Mouse (Mus musculus): ENCODE measurements around the gene Irs2. TPM values are rescaled to one million over a fixed set of nuclear protein-coding genes. Genes with fewer than 3 reads are reported as not detected.

Gene Irs2
- polyA plus RNA-seq, 2 experiments from 2014 or later, result 0.48 to 0.83 TPM

GRCm38 (mm10) chr8:10986638-10987037 is 21.6 kb downstream of the Irs2 start:
- no peak for ATAC-seq

GRCm38 (mm10) chr8:10985064-10985463 is 23.2 kb downstream of the Irs2 start:
- no peak for ATAC-seq

GRCm38 (mm10) chr8:10980876-10981275 is 27.4 kb downstream of the Irs2 start:
- ATAC-seq, result no peak

GRCm38 (mm10) chr8:10979916-10980315 is 28.3 kb downstream of the Irs2 start:
- ATAC-seq, result no peak

GRCm38 (mm10) chr8:10979196-10979794 is 29.0 kb downstream of the Irs2 start:
- ATAC-seq, result no peak

DNA sequence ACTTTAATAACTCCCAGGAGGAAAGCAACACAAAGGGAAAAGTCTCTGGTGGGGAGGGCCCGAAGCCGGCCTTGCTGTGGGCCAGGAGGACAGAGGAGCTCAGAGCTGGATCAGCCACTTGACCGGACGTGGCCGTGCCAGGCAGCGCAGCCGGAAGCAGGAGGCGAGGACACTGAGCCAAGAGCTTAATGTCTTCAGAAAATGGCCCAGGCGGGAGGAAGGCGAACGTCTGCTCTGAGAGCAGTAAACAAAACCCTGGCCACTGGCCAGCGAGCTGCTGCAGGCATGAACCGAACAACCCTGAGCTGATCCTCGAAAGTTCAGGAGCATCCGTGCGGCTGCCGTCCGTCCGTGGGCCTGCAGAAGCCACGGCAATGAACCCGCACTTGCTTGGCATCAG is 29.9 kb downstream of the Irs2 start:
- ATAC-seq, result no peak

- ATAC-seq, result no peak
These were observed 30.4 kb downstream of the Irs2 start for GRCm38 (mm10) chr8:10977742-10978376.

- ATAC-seq, result no peak
These were observed 33.6 kb downstream of the Irs2 start for GRCm38 (mm10) chr8:10974659-10975058.

DNA sequence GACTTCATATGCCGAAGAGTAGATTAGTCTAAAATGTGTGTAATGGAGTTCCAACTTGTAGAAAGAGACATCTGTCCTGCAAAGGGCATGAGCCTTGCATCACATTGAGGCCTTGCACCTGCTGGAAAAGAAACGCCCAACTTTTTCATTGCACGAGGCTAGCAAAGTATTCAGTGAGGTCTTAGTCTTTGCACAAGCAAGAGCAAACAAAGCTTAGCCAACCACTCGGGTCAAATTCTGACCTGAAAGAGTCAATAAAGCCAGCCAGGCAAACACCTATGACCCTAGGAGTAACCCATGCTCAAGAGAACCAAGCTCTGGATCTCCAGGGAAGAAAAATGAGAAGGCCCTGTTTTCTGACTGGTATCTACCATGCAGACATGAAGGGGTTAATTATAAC is 34.1 kb downstream of the Irs2 start:
- no peak for ATAC-seq

GRCm38 (mm10) chr8:10972851-10973452 is 35.3 kb downstream of the Irs2 start:
- ATAC-seq, result no peak

DNA sequence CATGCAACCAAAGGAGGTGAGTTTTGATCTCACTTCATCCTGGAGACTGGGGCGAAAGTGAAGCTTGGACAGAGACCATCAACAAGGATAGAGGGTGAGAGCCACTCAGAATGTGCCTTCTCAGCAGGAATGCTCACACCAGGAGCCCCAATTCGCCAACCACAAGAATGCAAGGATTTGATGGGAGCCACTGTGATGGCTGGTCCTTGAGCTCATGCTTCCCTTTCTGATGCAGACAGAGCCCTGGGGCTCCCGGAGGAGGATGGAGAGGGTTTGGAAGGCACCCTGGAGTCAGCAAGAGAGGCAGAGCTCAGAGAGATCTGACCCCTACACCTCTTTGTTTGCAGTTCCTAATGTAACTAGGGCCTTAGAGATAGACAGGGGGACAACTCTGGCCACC is 36.3 kb downstream of the Irs2 start:
- no peak for ATAC-seq

DNA sequence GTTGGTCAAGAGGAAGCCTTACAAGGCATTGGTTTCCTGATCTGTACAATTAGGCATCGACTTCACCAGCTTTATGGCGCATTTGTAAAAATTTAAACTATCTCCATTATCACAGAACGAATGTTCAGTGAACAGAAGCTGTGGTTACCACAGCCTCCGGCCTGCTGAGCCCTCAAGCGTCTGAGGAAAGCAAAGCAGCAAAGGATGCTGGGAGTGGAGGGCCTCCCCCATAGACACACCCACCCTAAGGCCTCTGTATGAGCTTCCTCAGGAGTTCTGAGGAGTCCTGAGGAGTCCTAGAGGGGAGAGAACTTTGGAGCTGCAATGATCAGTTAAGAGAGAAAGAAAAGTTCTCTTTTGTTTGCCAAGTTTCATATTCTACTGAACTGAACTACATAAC is 36.7 kb downstream of the Irs2 start:
- ATAC-seq, result no peak

DNA sequence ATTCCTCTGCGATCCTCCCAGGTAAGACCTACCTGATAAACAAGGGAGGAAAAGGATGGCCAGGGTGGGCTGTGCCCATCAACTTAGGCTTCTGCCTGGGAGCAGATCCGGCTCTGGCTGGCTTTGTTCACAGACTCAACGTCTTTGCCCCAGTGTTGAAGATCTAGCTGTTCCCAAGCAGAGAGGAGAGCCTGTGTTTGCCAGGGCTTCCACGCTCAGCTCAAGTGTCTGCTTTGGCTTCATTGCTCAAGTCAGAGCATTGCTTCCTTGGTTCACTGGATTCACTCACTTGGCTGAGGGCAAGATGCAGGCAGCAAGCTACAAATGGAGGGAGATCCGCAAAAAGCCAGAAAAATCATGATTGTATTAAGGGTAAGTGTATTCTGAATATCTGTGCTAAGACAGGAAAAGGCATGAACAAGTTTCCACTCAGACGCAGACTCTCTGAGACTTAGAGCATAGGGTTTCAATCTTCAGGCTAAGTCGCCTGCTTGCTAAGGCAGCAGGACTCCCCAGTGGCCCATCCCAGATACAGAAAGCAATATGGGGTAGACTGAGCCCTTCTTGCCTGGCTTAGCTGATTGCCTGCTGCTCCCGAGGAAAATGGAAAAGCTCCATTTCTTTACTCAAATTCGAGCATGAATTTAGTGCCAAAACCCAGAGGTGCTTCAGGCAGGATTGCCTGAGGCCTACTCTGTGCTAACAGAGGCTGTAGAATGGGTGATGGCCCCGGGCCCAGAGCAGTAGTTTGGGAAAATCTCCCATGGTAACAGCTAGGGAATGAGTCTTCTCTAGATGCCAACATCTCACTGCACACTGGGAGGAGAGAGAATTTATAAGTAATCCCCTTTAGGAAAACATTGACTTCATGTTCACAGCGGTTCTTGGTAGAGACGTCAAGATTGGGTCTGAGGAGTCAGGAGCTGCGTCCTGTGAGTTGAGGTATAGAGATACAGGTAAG is 37.5 kb downstream of the Irs2 start:
- ATAC-seq, result no peak

DNA sequence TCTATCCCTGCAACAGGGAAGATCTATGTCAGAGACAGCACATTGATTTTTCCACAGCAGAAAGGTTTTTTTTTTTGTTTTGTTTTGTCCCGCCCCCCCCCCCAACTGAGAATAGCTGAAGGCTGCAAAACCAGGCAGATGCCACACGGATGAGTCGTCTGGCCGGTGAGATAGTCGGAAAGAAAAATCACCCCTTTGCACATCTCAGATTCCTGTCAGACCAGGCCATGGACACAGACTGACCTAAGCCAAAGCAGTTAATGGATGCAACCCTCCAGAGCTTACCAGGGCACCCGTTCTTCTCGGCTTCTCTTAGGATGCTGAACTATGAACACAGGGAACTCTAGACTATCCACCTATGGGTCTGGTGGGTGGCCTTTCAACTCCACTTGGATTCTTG is 39.6 kb downstream of the Irs2 start:
- ATAC-seq, result no peak

- no peak for ATAC-seq
These were observed 42.7 kb downstream of the Irs2 start for GRCm38 (mm10) chr8:10965401-10966117.

- ATAC-seq, result no peak
These were observed 43.7 kb downstream of the Irs2 start for GRCm38 (mm10) chr8:10964511-10965099.

DNA sequence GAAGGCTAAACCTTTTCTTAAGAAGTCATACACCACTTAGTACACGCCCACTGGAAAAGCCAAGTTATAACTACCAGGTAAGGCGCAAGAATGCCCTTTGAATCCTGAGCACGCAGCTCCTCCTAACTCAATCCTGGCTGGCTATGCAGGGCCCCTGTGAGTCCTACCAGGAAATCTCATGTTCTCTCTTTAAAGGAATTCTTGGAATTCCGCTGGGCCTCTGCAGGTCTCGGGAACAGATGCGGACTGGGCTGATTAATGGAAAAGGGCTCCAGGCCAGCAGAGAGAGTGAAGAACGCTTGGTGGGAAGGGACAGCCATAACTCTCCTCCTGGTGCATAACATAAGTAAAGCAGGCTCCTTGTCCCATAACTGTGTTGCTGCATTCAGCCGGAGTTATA is 46.3 kb downstream of the Irs2 start:
- ATAC-seq, result no peak

GRCm38 (mm10) chr8:10960277-10960819 is 47.9 kb downstream of the Irs2 start:
- no peak for ATAC-seq

DNA sequence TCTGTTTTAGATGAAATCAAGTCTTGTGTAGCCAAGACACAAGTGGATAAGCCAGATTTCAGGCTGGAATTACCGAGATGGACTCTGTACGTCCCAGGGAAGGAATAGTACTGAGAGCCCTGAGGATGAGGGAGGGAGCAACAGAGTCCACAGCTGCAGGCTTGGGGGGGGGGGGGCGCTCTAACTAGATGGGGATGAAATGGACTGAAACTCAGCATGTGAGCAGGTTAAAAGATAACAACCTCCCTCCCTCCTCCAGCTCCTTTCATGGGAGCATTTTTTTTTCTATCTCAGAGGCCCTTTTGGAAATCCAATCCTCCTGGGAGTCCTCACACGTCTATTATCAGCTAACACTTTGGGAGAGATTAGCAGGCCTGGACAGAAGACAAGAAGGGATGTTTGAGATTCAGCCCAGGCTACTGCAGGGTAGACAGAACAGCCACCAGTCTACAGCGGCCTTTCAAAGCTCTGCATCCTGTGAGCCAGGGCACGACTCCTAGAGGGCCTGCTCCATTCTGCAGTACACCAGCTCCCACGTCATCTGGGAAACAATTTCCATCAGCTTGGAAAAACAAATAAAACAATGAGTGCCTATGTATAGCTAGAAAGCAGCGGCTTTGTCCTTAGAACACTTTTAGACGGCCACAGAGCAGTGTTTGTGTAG is 50.8 kb downstream of the Irs2 start:
- no peak for ATAC-seq

DNA sequence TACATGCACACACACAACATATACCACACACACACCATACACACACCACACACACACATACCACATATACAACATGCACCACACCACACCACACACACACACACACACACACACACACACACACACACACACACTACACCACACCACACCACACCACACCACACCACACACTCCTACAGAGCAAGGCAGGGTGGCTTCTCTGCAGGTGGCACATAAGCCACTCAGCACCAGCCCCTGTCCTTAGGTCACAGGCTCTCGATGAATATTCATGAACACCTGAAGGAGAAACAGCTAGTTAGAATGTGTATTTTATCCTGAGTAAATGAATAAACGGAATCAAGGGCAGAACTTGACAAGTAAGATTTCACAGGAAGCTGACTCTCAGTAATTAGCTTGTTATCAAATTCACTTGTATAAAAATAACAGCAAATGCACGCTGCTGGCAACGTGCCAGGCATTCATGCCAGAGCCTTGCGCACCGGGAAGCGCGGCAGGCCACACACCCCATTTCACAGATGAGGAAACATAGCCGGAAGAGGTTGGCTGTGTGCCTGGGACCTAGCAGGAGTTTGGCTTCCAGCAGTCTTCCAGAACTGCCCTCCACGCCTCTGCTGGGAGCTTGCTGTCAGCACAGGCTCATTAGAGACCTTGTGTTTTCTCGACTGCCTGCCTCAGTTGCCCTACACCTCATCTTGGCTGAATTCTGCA is 54.8 kb downstream of the Irs2 start:
- ATAC-seq, result no peak

GRCm38 (mm10) chr8:10952706-10953105 is 55.6 kb downstream of the Irs2 start:
- ATAC-seq, result no peak
